Mouse (Mus musculus): ENCODE results near the gene Ankrd9.

The Ankrd9 gene

DNA sequence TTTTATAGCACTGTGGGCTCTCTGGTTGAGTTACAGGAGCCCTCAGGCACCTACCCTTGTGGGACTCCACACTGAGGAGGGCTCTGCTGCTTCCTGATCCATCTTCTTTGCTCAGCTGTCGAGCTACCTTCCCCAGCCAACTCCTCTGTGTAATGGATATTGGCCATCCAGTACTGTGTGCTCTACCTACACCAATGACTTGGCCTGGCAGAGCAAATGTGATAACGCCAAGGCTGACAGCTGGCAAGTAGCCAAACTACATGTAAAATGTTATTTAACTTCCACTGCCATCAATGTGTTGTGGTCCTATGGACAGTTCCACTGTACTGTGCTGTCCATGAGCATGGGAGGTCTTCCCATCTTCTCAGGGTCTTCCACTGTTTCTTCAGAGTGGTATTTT, 16.9 kb downstream of the Ankrd9 start:
- no peak for DNase-seq (ENCODE audit: low read depth, low spot score)

DNA sequence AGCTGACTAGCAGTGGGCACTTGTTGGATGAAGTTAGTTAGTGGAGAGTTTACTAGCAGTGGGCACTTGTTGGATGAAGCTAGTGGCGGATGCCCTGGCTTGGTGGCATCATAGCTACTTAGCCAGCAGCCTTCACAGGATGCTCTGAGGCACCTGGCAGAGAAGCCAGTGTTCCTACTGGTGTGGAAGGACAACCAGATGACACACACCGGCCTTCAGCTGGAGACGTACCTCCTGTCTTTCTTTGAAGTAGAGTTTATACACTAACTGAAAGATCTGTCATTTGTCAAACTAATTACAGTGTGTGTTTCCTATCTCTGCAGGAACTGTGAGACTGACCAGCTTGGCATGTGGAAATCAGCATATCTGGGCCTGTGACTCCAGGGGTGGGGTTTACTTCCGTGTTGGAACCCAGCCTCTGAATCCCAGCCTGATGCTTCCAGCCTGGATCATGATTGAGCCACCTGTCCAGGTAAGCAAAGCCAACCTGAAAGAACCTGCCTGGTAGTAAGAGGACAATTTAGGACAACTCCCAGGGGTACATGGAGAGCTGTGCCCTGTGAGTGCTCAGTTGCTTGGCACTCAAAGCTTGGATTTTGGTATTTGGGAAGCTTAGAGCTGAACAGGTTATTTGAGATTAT, 24.4 kb downstream of the Ankrd9 start:
- no peak for DNase-seq (ENCODE audit: low read depth, low spot score)

DNA sequence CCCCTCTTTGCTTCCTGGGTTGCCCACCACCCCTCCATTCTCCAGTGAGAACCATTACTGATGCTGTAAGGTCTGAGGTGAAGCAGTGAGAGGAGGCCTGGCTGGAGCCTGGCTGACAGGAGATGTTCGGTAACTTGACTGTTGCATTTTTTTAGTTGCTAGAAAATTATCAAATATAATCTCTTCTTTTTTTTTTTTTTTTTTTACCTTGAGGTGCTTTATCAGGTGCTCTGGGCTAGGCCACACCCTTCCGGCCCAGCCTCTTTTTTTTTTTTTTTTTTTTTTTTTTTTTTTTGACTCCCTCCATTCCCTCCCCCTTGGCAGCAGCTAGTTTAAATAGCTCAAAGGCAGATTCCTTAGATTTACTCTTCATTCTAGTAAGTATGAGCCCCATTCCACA, 24.9 kb downstream of the Ankrd9 start:
- DNase-seq (ENCODE audit: low read depth, low spot score) = no peak

DNA sequence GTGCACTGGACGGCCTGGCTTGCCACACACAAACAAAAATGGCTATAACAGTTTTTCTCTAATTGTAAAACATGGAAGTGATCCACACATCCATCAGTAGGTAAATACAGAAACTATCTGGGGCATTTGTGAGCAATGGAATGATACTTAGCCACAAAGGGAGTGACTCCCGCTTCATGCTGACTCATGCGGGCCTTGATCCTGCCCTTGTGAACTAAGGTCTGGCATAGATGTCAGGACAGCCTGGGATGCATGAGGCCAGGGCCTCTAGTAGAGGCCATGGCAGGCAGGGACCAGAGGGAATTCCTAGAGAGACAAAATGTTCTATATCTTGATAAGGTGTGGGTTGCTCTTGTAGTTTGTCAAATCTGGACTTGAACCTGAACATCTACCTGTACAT, 25.4 kb downstream of the Ankrd9 start:
- DNase-seq (ENCODE audit: low read depth, low spot score) = no peak

DNA sequence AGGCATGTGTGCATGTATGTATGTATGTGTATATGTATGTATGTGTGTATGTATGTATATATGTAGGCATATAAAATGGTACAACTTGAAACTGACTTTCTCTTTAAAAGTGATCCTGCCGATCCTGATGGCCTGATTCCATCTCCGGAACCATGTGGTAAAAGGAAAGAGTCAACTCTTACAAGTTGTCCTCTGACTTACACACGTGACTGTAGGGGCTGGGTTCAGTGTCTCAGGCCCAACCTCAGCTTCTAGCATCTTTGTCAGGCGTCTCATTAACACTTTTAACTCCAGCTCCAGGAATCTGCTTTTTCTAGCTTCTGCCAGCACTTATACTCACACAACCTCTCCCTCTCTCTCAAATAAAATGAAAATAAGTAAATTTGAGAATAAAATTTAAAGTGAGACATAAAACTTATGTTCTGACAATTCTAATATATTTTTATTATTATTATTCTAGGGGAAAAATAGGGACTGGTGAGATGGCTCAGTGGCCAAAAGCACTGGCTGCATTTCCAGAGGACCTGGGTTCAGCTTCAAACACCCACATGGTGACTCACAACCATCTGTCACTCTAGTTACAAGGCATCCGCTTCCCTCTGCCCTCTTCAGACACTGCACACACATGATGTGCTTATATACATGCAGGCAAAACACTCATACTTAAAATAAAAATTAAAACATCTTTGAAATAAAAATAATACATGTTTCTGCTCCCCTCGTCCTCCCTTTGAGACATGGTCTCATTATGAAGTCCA, 26.0 kb downstream of the Ankrd9 start:
- no peak for DNase-seq (ENCODE audit: low read depth, low spot score)

DNA sequence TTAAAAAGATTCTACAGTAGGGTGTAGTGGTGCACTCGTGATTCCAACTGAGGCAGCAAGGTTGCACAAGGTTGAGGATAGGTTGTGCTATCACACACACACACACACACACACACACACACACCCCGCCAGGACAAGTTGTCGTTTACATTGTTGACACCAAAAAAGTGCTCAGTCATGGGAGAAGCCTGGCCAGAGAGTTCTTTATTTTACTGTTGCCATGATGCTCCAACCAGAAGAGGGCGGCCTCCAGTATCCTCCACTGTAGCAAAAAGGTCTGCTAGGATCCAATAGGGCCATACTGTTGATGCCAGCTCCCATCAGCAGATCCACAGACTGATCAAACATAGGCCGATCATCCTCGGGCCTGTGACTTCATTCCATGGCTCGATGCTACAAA, 27.6 kb downstream of the Ankrd9 start:
- DNase-seq (ENCODE audit: low read depth, low spot score) = no peak

DNA sequence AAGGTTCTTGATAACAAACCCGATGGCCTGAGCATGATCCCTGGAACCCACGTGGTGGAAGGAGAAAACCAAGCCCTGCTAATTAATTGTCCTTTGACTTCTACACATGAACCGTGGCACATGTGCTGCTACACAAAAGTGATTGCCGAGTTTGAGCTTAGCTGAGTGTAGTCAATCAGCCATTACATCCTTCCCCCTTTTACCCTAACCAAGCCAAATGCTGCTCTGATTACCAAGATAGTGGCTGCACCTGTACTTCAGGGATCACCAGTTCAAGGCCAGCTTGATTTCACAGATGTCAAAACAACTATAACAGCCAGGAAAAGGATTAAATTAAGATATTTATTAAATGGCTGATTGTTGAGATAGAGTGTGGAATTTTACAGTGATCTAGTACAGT, 28.7 kb downstream of the Ankrd9 start:
- DNase-seq (ENCODE audit: low read depth, low spot score) = no peak

DNA sequence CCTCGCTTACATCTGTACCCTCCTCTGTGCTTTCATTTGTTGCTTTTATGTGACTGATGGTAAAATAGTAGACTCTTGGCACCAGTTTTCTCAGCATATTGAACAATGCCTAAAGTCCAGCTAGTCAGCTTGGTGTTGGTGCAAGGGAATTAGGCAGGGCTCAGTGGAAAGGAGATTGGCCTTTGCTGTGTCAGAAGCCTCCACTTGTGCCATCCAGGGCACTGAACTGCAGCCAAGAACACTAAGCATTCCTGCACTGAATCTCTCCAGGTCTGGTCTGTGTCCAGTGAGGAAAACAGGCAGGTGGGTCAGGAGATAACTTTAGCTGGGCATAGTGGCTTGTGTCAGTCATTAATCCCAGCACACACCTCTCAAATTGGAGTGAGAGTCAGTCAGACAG, 29.4 kb downstream of the Ankrd9 start:
- no peak for DNase-seq (ENCODE audit: low read depth, low spot score)

DNA sequence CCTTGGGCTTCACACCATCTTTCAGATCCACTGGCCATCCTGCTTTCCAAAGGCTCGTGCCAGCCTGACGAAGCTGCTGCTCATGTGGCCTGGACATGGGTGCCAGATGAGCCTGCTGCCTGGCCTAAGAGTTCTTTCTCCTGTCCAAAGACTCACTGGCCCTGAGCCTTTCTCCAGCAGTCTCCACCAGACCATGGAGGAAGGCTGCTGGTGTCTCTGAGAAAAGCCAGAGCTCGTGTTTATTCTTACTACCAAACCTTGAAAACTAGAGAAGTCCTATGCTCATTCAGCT, 30.0 kb downstream of the Ankrd9 start:
- DNase-seq (ENCODE audit: low read depth, low spot score) = no peak

DNA sequence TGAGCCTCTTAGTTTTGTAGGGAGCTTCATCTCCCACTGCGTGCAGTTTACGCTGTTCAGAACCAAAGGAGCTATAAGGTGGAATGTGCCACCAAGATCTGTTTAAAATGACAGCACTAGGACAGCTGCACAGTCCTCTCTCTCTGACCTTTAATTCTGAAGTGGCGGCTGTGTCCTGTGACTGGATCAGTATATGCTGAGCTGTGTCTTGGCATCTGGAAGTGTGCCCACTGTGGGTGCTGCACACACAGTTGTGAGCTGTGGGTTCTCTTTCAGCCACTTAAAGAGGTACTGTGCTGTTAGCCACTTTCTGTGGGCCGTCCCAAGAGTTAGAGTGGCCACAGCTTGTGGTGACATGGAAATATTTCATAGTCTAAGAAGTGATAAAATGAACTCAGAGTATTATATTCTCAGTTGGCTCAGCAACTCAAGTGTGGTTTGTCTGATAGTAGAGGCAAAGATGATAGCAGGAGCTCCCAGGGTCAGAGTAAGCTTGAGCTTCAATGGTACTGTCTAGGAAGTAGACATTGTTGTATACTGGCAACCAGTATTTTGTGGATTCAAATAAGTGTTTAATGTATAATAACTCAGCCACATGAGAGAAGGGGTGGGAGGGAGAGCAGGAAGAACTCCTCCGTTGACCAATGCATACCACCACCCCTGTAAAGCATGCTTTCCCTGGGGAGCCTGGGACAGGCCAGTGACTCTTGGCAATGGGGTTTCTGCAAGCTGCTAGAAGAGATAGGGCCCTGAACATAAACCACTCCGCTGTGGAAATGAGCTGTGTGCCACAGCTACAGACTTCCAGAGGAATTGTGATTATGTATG, 30.5 kb downstream of the Ankrd9 start:
- DNase-seq (ENCODE audit: low read depth, low spot score) = no peak

DNA sequence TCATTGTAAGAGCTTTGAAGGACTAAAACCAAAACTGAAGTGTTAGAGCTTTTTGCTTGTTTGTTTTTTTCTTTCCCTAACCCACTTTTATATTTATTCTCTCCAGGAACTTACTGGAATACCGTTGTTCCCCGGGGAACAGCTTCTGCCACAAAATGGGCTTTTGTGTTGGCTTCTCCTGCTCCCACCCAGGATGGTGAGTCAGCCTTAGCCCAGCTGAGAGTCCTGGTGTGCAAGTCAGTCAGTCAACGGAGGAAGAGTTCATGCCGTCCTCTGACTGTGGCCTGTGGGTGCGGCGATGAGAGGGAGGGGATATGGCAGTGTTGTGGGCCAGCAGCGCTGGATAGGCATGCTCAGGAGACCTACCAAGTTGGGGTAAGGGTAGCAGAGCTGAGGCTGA, 32.6 kb downstream of the Ankrd9 start:
- DNase-seq (ENCODE audit: low read depth, low spot score) = no peak

DNA sequence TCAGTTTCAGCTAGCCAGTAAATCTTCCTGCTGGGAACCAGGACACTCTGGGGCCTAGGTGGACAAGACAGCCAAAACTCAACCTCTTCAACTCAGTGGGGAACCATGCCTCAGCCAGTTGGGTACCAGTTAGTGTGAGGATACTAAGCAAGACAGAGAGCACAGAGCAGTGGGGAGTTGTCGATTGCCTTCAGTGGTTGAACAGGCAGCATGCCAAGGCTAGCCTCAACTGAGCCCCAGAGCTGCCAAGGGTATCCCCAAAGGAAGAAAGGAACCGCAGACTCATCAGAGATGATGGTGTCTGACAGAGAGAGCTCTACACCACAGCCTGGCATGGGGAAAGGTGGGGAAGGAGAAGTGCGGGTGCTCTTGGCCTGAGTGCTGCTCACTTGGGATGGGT, 38.0 kb downstream of the Ankrd9 start:
- no peak for DNase-seq (ENCODE audit: low read depth, low spot score)

DNA sequence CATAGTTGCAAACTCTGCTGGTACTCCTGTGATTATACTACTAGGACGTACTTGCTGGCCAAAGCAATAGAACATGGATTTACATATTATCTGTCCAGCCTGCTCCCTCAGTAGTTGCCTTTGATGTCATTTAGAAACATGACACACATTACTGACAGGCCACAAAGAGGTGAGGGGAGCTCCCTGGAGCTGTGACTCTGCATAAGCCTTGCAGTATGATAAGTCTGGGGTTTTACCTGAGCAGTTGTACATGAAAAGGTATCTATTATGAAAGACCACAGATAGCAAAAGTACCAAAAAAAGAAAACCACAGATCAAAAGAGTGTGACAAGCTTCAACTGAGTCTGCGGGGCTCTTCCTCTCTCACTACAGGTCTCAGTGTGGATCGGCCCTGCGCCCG, 39.5 kb downstream of the Ankrd9 start:
- no peak for DNase-seq (ENCODE audit: low read depth, low spot score)

DNA sequence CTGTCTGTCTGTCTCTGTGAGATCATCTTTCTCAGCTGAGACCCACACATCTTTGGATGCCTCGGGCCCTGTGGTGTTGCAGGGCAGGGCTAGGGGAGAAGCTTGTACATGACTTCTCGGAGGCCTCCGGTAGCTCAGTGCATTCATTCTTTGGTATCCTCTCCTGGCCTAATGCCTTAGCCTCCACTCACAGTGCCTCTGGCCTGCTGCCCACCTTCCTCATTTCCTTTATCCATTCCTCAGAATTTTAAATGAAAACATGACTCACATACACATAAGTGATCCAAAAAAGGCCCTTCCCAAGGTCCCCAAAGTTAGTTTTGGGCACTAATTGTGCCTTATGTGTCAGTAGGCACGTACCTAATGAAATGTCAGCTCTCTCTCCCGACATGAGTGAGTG, 41.3 kb downstream of the Ankrd9 start:
- no peak for DNase-seq (ENCODE audit: low read depth, low spot score)

DNA sequence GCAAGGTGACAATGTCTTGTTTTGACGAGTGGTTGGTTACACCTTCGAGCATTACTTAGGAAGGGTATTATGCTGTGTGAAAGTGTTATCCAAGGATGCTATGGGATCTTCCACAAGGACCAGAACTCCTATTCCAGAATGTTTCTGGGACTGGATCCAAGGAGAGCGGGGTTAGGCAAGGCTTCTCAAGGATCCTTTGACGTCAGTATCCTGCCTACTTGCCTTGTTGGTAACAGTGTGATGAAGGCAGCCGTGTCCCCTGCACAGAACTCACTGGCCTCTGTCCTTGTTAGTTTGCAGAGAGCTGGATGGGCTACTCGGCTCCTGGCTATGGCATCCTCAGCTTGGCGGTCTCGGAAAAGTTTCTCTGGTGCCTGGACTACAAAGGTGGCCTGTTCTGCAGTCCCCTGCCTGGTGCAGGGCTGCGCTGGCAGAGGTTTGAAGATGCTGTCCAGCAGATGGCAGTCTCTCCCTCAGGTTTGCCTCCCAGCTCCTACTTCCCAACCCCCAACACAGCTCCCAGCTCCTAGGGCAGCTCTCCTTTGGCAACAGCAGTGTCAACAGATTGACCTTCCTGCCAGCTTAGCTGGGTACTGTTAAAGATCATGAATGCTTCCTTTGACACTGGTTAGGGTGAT, 42.7 kb downstream of the Ankrd9 start:
- peak; percentile 74 for DNase-seq (ENCODE audit: low read depth, low spot score)

DNA sequence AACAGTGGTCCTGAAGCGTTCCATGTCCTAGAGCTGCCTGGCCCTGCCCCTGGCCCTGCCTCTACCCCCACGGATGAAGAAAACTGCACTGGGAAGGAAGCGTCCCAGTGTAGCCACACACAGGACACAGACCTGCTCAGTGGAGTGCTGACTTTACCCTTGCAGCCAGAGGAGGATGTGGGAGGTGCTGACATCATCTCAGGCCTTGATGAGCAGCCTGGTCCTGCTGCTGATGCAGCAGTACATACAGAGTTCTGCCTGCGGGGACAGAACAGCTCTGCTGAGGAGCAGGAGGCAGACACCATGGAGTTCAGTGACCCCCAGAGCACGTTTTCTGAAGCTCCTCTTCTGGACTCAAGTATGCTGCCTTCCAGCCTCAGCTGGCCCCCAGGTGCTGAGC, 46.0 kb downstream of the Ankrd9 start:
- DNase-seq (ENCODE audit: low read depth, low spot score) = no peak

All from embryo, embryonic 11.5 days (tissue).